Mouse (Mus musculus): Measurements from ENCODE around the gene Nfatc2. TPM values are rescaled to one million over a fixed set of nuclear protein-coding genes. Genes with fewer than 3 reads are reported as not detected.

Gene Nfatc2
- polyA plus RNA-seq, 1 experiment, result 4.2 TPM

DNA sequence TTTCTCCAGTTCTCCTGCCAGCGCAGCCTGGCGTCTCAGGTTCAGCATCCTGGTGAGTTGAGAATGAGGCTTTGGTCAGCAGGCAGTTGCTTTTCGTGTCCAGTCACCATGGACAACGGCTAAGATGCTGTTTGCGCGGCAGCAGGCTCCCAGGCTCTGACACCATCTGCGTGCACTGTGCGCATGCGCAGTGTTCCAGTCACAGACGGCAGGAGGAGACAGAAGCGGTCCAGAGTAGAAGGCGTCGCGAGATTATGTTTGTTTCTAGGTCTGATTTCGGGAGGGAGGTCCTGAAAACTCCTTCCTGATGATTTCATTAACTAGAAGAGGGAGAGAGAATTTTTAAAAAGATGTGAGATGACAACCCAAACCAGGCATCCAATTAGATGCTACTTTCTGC lies 121.5 kb downstream of the Nfatc2 start:
- TF ChIP-seq POLR2A (IDR thresholded peaks at IDR 0.05; ENCODE audit: borderline replicate concordance, extremely low read depth, insufficient read depth, insufficient read length, poor library complexity, severe bottlenecking) (no peak), CTCF (IDR thresholded peaks at IDR 0.05; ENCODE audit: borderline replicate concordance, extremely low read depth, insufficient read depth, insufficient read length) (no peak)
- peak; percentile 78 for DNase-seq (ENCODE audit: low read depth)

GRCm38 (mm10) chr2:168478431-168478830 lies 123.0 kb downstream of the Nfatc2 start:
- peak; percentile 34 for DNase-seq (ENCODE audit: low read depth)
- TF ChIP-seq CTCF (IDR thresholded peaks at IDR 0.05; ENCODE audit: borderline replicate concordance, extremely low read depth, insufficient read depth, insufficient read length), result no peak
- no peak for TF ChIP-seq POLR2A (IDR thresholded peaks at IDR 0.05; ENCODE audit: borderline replicate concordance, extremely low read depth, insufficient read depth, insufficient read length, poor library complexity, severe bottlenecking)

- TF ChIP-seq CTCF (IDR thresholded peaks at IDR 0.05; ENCODE audit: borderline replicate concordance, extremely low read depth, insufficient read depth, insufficient read length) (no peak), POLR2A (IDR thresholded peaks at IDR 0.05; ENCODE audit: borderline replicate concordance, extremely low read depth, insufficient read depth, insufficient read length, poor library complexity, severe bottlenecking) (no peak)
- no peak for DNase-seq (ENCODE audit: low read depth)
Observed at GRCm38 (mm10) chr2:168473496-168473895, 128.0 kb downstream of the Nfatc2 start.

- peak; percentile 65 for DNase-seq (ENCODE audit: low read depth)
- TF ChIP-seq CTCF (IDR thresholded peaks at IDR 0.05; ENCODE audit: borderline replicate concordance, extremely low read depth, insufficient read depth, insufficient read length) (peak; percentile 90), POLR2A (IDR thresholded peaks at IDR 0.05; ENCODE audit: borderline replicate concordance, extremely low read depth, insufficient read depth, insufficient read length, poor library complexity, severe bottlenecking) (no peak)
Observed at GRCm38 (mm10) chr2:168472899-168473298, 128.6 kb downstream of the Nfatc2 start.

DNA sequence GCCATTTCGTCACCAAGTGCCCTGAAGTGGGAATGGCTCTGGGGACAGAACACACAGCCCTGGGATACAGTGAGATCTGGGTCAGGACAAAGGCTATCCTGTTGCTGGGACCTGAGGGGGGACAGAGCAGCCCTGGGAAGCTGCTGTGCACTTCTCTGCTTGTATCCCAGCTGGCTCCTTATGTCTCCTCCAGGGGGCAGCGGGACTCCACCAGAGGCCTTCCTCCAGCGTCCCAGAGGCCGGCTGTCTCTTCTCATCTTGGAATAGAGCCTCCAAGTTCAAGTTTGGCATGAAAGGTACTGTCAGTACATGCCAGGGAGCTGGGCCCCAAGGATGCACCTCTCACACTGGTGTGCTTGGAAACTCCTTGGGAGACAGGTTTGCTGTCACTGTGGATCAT lies 132.4 kb downstream of the Nfatc2 start:
- TF ChIP-seq CTCF (IDR thresholded peaks at IDR 0.05; ENCODE audit: borderline replicate concordance, extremely low read depth, insufficient read depth, insufficient read length) (peak; percentile 81), POLR2A (IDR thresholded peaks at IDR 0.05; ENCODE audit: borderline replicate concordance, extremely low read depth, insufficient read depth, insufficient read length, poor library complexity, severe bottlenecking) (no peak)
- peak; percentile 77 for DNase-seq (ENCODE audit: low read depth)

GRCm38 (mm10) chr2:168467166-168467565 lies 134.3 kb downstream of the Nfatc2 start:
- no peak for DNase-seq (ENCODE audit: low read depth)
- TF ChIP-seq CTCF (IDR thresholded peaks at IDR 0.05; ENCODE audit: borderline replicate concordance, extremely low read depth, insufficient read depth, insufficient read length) (no peak), POLR2A (IDR thresholded peaks at IDR 0.05; ENCODE audit: borderline replicate concordance, extremely low read depth, insufficient read depth, insufficient read length, poor library complexity, severe bottlenecking) (no peak)

DNA sequence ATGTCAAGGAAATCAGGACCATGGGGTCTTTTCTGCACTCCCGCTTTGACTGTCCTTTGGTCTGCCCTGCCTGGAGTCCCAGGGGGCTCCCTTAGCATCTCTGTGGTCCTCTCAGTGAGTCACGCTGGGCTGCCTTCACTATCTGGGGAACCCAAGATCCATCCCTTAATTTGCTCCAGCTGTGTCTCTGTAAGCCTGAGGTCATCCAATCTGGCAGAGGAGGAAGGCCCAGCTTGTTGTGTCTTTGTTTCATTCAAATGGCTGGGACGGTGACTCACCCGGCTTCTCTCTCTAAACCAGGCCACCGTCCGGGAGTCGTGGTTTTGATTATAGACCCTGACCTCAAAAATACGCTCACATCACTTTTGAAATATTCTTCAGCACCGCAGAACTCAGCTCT lies 135.4 kb downstream of the Nfatc2 start:
- no peak for DNase-seq (ENCODE audit: low read depth)

DNA sequence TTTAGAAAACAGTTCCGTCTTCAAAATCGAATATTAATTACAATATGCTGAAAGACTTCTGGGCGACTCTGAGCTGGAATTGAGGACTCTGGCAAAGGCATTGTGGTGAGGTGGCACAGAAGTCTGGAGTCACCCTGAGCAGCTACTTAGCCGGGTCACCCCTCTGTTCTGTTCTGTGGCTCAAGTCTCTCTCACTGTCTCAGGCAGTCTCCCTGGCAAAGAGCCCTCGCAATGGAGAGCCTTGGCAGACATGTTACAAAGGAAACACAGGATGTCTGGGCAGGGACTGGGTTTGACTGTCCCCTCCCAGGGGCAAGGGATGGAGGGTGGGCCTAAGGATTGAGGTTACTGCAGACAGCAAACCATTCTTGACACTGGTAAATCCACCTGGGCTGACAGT lies 135.8 kb downstream of the Nfatc2 start:
- no peak for TF ChIP-seq CTCF (IDR thresholded peaks at IDR 0.05; ENCODE audit: borderline replicate concordance, extremely low read depth, insufficient read depth, insufficient read length)
- TF ChIP-seq POLR2A (IDR thresholded peaks at IDR 0.05; ENCODE audit: borderline replicate concordance, extremely low read depth, insufficient read depth, insufficient read length, poor library complexity, severe bottlenecking), result no peak
- DNase-seq (ENCODE audit: low read depth), result no peak

More for the DNA sequence above, 135.4 kb downstream of the Nfatc2 start:
- TF ChIP-seq CTCF (IDR thresholded peaks at IDR 0.05; ENCODE audit: borderline replicate concordance, extremely low read depth, insufficient read depth, insufficient read length) (no peak), POLR2A (IDR thresholded peaks at IDR 0.05; ENCODE audit: borderline replicate concordance, extremely low read depth, insufficient read depth, insufficient read length, poor library complexity, severe bottlenecking) (no peak)

DNA sequence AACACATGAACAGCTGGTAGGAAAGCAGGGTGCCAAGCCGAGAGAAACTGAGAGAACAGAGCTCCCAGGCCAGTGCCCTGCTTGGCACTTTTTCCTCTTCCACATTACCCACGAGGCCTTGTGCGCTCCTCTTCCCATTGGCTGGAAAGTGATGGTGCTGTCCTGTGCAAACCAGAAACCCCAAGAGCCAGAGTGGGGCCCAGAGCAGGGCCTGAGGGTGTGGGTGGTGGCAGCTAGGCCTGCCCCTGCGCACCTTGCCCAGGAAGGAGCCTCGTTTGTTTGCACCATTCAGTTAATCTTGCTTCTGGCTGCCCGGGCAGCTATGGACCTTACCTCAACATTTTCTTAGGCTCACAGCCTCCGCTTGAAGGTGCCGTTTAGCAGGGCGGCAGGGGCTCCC lies 139.6 kb downstream of the Nfatc2 start:
- TF ChIP-seq POLR2A (IDR thresholded peaks at IDR 0.05; ENCODE audit: borderline replicate concordance, extremely low read depth, insufficient read depth, insufficient read length, poor library complexity, severe bottlenecking) (no peak), CTCF (IDR thresholded peaks at IDR 0.05; ENCODE audit: borderline replicate concordance, extremely low read depth, insufficient read depth, insufficient read length) (no peak)
- DNase-seq (ENCODE audit: low read depth), result no peak

GRCm38 (mm10) chr2:168459627-168460026 lies 141.8 kb downstream of the Nfatc2 start:
- TF ChIP-seq POLR2A (IDR thresholded peaks at IDR 0.05; ENCODE audit: borderline replicate concordance, extremely low read depth, insufficient read depth, insufficient read length, poor library complexity, severe bottlenecking) (no peak), CTCF (IDR thresholded peaks at IDR 0.05; ENCODE audit: borderline replicate concordance, extremely low read depth, insufficient read depth, insufficient read length) (peak; percentile 15; the same call in 1 of the 2 replicates)

GRCm38 (mm10) chr2:168458583-168458982 lies 142.9 kb downstream of the Nfatc2 start:
- TF ChIP-seq POLR2A (IDR thresholded peaks at IDR 0.05; ENCODE audit: borderline replicate concordance, extremely low read depth, insufficient read depth, insufficient read length, poor library complexity, severe bottlenecking) (no peak), CTCF (IDR thresholded peaks at IDR 0.05; ENCODE audit: borderline replicate concordance, extremely low read depth, insufficient read depth, insufficient read length) (no peak)

More at GRCm38 (mm10) chr2:168459627-168460026, 141.8 kb downstream of the Nfatc2 start:
- DNase-seq (ENCODE audit: low read depth), result no peak

More at GRCm38 (mm10) chr2:168458583-168458982, 142.9 kb downstream of the Nfatc2 start:
- DNase-seq (ENCODE audit: low read depth), result no peak
